Mouse (Mus musculus) brown adipose tissue, adult 24 weeks (tissue): ENCODE data around the gene Kat5. TPM values are rescaled to one million over a fixed set of nuclear protein-coding genes. Genes with fewer than 3 reads are reported as not detected.

Experiments used
- H3K27ac ChIP-seq: fragments of 200-500 bp; replicated peaks from 2 replicates; pipeline ENCODE4 v1.5.1; 2012; ENCODE audit warnings: low read depth, mild to moderate bottlenecking, low read length
- H3K4me1 ChIP-seq: fragments of 200-500 bp; 2 replicates; pipeline ENCODE4 v1.6.1; 2012; ENCODE audit warnings: low read length, mixed read lengths; ENCODE audit not compliant: control insufficient read depth, insufficient read depth, insufficient read length
- H3K4me3 ChIP-seq: fragments of 200-500 bp; 2 replicates; pipeline ENCODE4 v1.5.1; 2012; ENCODE audit warnings: low read depth, mild to moderate bottlenecking, low read length, moderate library complexity; ENCODE audit not compliant: insufficient read depth
- polyA plus RNA-seq: library from polyadenylated mRNA; stranded (reverse); fragments of >200 nt; gene quantifications from 2 replicates; pipeline ENCODE4 v1.2.4, GENCODE M21; 2012; ENCODE audit not compliant: missing spikeins, insufficient read depth, insufficient read length

Gene Kat5
- polyA plus RNA-seq, 1 experiment = 17.0 TPM

DNA sequence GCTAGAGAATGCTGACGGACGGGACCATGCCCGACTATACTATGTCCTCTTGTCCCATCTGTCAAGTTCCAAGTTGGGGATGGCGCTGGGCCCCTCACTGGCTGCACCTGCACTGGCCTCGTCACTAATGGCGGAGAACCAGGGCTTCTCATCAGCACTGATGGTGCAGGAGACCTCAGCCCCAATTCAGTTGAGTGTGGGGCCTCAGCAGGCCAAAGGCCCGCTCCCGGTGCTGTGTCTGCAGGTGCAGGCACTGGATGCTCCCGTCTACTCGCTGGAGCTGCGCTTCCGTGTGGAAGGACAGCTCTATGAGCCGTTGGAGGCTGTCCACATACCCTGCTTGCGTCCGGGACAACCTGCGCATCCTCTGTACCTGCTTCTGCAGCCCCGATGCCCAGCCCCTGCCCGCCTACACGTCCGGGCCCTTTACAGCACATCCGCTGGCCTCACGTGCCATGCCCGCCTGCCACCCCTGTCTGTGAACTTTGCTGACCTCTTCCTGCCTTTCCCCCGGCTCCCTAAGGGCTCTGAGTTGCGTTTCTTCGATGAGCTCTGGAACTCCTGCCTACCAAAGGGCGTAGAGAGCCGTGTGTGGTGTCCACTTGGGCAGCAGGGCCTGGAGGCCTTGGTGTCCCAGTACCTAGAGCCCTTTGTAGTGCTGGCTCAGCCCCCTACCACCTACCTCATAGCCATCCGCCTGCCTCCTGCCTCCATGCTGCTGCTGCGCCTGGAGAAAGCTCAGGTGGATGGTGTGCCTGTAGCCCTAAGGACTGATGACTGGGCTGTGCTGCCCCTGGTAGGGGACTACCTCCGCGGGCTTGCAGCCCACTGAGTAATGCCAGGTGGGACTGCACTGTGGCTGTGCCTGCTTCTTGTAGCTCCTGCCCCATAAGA lies 39.4 kb downstream of the Kat5 start:
- H3K4me3 ChIP-seq = no peak overlapping the region
- H3K4me1 ChIP-seq = peaks cover 12% of the 10 kb centered on the region; the same call in 1 of the 2 replicates
- no peak overlapping the region for H3K27ac ChIP-seq

DNA sequence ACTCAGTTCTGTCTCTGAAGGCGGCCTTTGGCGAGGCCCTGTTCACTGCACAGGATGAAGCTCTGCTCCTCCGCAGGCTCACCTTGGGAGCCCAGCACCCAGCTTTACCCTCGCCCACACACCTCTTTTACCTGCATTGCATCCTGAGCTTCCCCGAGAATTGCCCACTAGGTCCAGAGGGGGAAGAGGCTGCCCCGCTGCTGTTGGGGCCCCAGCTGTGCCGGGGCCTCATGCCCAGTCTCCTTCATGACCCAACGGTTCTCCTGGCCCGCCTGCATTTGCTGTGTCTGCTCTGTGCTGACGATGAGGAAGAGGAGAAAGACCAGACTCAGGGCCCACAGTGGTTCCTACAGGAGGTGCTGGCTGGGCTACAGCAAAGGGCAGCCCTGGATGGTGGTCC lies 40.5 kb downstream of the Kat5 start:
- H3K4me1 ChIP-seq = peaks cover 12% of the 10 kb centered on the region; the same call in 1 of the 2 replicates
- no peak overlapping the region for H3K4me3 ChIP-seq
- no peak overlapping the region for H3K27ac ChIP-seq

DNA sequence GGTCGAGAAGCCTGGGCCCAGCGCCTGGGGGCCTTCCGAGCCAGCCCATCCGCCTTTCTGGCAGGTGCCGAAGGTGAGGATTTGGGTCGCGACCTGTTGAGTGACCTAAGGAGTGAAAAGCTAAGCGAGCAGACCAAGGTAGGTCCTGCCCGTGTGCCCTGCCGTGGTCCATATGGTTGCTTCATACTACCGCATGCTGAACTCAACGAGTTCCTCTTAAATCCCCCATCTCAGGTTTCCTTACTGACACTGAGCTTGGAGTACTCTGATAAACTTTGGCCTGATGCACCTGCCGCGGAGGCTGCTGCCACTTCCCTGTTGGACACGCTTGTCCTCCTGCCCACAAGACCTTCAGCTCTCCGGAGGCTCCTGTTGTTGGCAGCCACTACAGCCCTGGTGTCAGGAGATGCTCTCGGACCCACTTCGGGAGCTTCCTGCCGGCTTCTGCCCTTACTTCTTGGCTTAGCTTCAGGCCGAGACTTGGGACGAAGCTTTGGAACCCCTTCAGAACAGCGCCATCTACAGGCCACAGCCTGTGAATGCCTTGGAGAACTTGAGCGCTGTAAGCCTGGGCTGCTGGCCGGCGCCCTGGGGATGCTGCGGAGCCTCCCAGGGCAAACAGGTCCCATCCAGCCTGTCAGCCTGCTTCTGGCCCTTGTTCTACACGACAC lies 41.4 kb downstream of the Kat5 start:
- Histone ChIP-seq H3K4me3 (peak overlapping the region; percentile 97), H3K4me1 (peaks cover 12% of the 10 kb centered on the region; the same call in 1 of the 2 replicates), H3K27ac (peak overlapping the region; percentile 22)

DNA sequence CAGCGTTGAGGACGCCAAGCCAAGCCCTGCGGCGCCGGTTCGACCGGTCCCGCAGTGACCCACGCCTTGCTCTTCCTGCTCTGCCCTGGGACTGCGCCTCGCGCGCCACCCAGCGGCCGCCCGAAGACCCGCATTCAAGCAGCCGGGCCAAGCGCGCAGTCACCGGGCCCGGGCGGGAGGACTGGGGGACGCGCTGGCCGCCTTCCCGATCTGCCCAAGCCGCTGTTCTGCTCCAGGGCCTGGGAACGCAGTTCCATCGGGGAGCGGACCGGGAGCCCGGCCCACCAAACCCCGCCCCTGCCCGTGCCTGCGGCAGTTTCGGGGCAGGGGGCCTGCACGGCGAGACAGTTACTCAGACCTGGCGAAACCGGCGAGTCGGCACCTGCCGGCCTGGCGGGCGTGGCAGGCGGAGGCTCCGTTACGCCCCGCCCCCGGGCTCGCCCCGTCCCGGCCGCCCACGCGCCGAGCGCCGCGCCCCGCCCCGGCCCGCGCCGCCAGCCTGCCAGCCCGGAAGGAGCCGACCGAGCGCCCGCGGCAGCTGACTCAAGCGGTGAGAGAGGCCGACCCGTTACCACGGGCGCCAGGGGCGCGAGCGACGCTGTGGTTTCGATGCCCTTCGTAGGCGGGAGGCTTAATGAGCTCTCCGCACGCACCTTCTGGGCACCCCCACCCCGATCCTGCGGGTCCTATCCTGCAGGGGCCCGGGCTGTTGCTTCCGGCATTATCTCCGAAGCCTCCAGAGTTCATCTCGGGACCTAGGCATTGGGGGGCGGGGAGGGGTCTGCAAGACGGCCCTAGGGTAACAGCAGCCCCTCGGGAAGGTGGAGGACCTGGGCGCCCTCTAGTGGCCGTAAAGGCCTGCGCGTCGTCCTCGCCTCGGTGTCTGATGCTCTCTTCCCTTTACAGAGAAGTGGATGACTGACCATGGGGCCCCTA lies 42.2 kb downstream of the Kat5 start, which contains the start of gene Ap5b1:
Ap5b1 (plus strand) TSS at position 492 of the 936 bp plus-strand sequence.
- H3K4me3 ChIP-seq = peak within 1 kb of the TSS; percentile 97
- H3K4me1 ChIP-seq = peaks cover 7% of the 10 kb centered on the region; the same call in 1 of the 2 replicates
- peak within 1 kb of the TSS; percentile 93 for H3K27ac ChIP-seq

DNA sequence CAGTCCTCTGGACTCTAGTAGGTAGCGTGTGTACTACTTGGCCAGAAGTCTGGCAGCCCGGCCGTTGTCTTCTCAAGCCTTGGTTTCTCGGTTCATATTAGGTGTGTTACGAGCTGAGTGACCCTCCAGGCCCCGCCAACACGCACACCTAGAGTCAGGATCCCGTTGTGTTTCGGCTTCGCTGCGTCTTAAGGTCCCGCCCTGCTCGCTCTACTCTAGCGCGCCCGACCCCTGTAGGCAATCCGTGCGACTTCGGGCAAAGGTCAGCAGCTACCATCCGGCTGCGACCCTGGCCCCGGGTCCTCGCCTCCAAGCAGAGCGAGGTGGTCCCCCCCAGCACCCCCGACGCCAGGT lies 42.9 kb downstream of the Kat5 start:
- Histone ChIP-seq H3K4me3 (peak overlapping the region; percentile 97), H3K27ac (peak overlapping the region; percentile 86), H3K4me1 (peaks cover 4% of the 10 kb centered on the region; the same call in 1 of the 2 replicates)

DNA sequence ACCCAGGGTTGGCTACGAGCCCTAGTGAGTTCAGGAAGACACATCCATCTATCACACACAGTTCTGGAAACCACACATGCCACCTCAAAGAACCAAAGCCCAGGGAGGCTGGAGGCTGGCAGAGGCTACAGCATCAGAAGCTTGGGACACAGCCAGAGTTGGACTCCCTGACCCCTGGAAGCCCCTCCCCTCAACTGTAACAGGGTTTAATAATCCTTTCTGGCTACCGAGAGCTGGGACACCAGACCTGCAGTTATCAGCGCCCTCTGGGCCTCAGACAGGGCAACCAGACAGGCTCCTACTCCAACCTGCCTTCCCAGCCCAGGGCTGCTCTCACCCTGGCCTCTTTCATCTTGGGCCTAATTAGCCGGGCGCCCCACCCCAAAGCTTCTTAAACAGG lies 43.7 kb downstream of the Kat5 start:
- peaks cover 4% of the 10 kb centered on the region; the same call in 1 of the 2 replicates for H3K4me1 ChIP-seq
- H3K27ac ChIP-seq = no peak overlapping the region
- H3K4me3 ChIP-seq = no peak overlapping the region

DNA sequence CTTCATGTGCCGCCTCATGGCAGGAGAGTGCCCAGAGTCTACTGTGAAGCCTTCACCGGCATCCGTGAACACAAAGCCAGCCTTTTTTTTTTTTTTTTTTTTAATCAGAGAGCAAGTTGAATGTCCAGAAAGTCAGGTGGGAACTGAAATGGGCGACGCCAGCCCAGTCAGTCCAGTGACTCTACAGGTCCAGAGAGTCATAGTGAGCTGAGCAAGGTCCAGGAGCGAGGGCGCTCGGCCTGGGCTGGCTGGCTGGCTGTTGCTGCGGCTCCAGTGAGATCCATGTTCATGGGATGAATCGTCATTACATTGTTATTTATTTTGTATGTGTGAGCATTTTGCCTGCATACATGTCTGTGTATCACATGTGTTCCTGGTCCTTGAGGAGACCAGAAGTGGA lies 47.3 kb downstream of the Kat5 start:
- Histone ChIP-seq H3K4me1 (peaks cover 11% of the 10 kb centered on the region; the same call in 1 of the 2 replicates), H3K27ac (no peak overlapping the region), H3K4me3 (no peak overlapping the region)

DNA sequence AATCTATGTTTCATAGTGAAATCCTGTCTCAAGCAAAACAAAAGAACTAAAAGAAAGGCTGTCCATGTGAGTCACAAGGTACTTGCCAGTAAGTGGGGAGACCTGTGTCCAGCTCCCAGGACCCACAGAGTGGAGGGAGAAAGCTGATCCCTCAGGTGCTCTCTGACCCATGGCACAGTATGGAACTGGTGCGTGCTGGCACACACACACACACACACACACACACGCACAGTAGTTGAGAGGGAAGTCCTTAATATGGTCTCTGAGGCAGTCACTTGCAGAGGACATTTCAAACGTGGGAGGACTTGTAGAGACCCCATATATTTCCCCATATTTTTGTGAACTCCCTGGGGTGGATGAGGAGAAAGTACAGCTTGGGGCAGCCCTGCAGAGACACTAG lies 48.2 kb downstream of the Kat5 start:
- Histone ChIP-seq H3K4me1 (peaks cover 11% of the 10 kb centered on the region; the same call in 1 of the 2 replicates), H3K4me3 (no peak overlapping the region), H3K27ac (no peak overlapping the region)

DNA sequence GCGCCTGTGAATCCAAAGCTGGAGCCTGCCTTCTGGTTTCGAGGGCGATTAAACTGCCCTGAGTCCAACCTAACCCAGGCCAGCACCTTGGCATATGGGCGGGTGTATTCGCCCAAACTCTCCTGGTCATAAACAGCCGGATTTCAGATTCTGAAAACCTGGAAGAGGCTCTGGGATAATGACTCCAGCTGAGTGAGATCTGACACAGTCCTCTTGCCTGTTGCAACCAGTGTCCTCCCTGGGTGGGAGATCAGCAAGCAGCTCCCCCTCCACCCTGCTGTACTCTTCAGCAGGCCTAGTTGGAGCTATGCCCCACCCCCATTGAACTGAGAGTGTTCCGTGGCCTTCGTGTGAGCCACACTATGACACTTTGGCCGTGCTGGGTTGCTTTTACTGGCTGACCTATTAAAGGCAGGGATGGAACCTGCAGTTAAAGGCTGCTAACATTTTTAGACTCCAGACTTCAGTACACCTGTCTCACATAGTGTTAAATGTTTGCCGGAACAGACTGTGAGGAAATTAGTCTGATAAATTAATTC lies 48.7 kb downstream of the Kat5 start:
- peaks cover 8% of the 10 kb centered on the region; the same call in 1 of the 2 replicates for H3K4me1 ChIP-seq
- H3K27ac ChIP-seq = no peak overlapping the region
- 0 out of 2 replicates have a peak overlapping the region, but pooled peaks have one; percentile 35 for H3K4me3 ChIP-seq

DNA sequence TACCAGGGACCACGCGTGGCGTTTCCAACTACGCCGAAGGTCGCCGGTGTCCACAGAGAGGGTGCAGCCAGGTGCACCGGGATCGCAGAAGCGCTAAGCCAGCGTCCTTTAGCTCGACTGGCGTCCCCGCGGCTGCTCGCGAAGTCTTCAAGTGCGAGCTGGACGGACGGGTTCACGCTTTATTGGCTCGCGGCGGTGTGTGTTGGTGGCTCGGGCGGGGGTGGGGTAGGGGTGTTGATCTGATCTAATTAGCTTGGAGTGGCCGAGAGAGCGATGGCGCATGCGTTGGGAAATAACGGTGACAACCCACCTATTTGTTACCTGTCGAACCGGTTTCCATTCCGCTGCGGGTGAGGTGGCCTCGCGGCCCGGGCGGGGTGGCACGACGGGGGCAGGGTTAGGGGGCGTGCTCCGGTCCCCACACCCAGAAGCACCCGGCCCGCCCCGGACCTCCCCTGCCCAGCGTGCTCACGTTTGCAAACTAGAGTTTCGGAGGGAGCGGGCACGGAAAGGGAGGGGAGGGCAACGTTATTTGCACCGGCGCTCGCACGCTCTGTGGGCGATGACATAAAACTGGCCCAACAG lies 49.5 kb downstream of the Kat5 start, which contains the start of gene Ovol1:
Ovol1 (minus strand) TSS at position 190 of the 585 bp plus-strand sequence.
- Histone ChIP-seq H3K4me3 (peak within 1 kb of the TSS; percentile 35), H3K27ac (no peak within 1 kb of the TSS), H3K4me1 (peaks cover 8% of the 10 kb centered on the region; the same call in 1 of the 2 replicates)

DNA sequence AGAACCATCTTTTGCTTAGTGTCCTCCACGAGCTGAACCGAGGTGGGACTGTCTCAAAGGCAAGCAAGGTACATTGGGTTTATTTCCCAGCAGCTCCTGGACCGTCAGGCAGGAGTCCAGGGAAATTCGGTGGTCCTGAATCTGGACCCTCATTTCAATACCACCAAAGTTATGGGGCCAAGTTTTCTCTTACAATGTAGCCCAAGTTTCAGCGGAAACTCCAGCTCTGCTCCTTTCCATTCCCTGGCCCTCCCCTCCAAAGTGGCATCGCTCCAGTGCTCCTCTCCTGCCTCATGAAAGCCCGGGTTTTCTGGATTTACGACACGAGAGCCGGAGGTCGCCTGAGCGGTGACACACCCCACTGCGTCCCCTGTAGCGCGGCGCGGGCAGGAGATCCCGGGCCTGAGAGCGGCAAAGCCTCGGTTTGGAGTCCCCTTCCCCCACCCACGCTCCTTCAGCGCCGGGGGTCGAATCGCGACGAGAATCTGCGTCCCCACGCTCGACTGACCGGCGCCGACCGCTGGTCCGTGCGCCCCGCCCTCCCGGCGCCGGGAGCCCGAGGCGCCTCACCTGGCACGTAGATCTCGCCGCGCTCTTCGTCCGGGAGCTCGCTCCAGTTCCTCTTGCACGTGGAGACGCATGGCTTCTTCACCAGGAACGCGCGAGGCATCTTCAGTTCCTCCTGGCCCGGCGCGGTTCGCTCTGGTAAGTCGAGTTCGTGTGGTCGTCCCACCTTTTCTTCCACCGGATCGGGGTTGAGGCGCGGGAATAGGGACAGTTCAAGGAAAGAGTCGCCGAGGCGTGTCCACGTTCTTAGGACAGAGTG lies 50.2 kb downstream of the Kat5 start:
- H3K4me1 ChIP-seq = peaks cover 8% of the 10 kb centered on the region; the same call in 1 of the 2 replicates
- peak overlapping the region; percentile 35 for H3K4me3 ChIP-seq
- H3K27ac ChIP-seq = no peak overlapping the region

DNA sequence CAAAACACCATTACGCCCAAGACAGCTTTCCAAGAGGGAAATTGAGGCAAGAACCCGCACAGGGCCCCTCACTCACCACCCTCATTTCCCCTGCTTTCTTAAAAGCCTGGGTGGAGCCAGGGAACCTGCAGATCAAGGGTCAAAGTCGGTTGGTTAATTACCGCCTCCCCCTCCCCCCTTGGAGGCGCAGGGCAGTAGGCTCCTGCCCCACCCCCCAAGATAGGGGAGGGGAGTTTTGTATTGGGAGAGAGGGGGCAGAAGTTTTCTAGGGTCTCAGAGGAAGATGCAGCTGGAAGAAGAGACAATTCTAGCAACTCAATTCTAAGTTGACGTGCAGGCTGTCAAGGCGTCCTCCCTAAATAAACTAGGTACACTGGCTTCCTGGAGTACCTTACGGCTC lies 50.8 kb downstream of the Kat5 start:
- 0 out of 2 replicates have a peak overlapping the region, but pooled peaks have one; percentile 35 for H3K4me3 ChIP-seq
- no peak overlapping the region for H3K27ac ChIP-seq
- H3K4me1 ChIP-seq = peaks cover 8% of the 10 kb centered on the region; the same call in 1 of the 2 replicates

DNA sequence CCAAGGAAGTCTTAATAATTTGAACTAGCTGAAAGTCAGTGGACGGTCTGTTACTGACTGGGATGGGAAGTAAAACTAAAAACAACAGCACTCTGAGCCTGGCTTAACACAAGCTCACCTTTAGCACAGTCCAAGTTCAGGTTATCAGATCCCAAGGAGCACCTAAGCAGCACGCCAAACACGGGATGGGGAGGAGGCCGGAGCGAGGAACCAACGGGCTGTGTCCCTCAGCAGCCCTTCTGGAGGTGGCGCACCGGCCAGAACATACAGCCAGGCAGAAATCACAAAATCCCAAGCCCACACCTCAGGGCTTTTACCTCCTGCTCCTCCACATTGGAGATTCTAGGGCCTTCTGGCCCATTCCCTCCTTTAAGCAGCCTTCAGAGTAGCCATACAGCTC lies 51.3 kb downstream of the Kat5 start:
- Histone ChIP-seq H3K4me3 (no peak overlapping the region), H3K27ac (no peak overlapping the region)

More for the DNA sequence above, 51.3 kb downstream of the Kat5 start:
- H3K4me1 ChIP-seq = peaks cover 8% of the 10 kb centered on the region; the same call in 1 of the 2 replicates
